In the genomic region with DNA sequence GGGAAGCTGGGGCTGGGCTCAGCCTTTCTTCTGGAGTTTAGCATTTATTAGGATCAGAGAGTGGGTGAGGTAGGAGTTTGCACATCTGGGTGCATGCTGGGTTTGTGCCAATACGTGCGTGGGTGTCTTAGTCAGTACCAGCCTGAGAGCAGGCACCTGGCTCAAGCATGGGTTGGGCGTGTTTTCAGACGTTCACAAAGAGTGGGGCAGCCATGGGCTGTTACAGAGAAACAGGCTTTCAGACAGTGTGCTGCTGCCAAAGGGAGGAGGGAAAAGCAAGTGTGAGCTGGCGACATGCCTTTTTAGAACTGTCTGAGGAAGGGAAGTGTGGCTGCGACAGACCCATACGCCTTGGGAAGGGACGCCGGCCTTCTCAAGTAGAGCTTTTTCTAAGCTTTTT, we compare ENCODE assay signal across 8 mouse cellular contexts. TPM values are rescaled to one million over a fixed set of nuclear protein-coding genes. Genes with fewer than 3 reads are reported as not detected.
DNase-seq lines count a peak whose midpoint lies in the region; ATAC-seq and TF ChIP-seq lines count a peak whose summit lies in the region.

No protein-coding gene starts in this region.

- no peak overlapping the region for H3K4me3 ChIP-seq in lung, adult 2 months (replicated peaks; ENCODE audit: extremely low read depth, low read depth, low read length)

- H3K4me1 ChIP-seq in lung, adult 2 months (ENCODE audit: control insufficient read depth, insufficient read depth, low read length), result peaks cover 7% of the 10 kb centered on the region

- TF ChIP-seq CTCF in lung, adult 2 months (IDR thresholded peaks at IDR 0.05; ENCODE audit: insufficient read depth, low read length), result no peak

- no peak for TF ChIP-seq POLR2A in lung, adult 2 months (IDR thresholded peaks at IDR 0.05; ENCODE audit: borderline replicate concordance, extremely low read depth, low read depth, low read length)

- no peak for ATAC-seq in inflammation-experienced regulatory T-cells, adult 6 months

- peak; percentile 28 for DNase-seq in kidney, adult 9 months
- no peak for DNase-seq in kidney, adult 18-20 months
- peak; percentile 34 to 35 for DNase-seq in frontal cortex, postnatal 25 days (ENCODE audit: low spot score in 2 of 2)
- peak; percentile 64 for DNase-seq in kidney, postnatal 10 days
- DNase-seq in lung, adult 2 months, result peak; percentile 33
- DNase-seq in right cerebral cortex, postnatal 4 days, result peak; percentile 57
- no peak for DNase-seq in spleen, postnatal 36 days (ENCODE audit: low spot score in 2 of 2)

- 27% methylated on average over 9 of the region's 9 CpGs for WGBS in lung, adult 2 months

RNA-seq across cellular contexts. Expression of gene Sema4c, which starts 45.2 kb away (rescaled TPM):
- 23.0 and 23.7 TPM in 2 replicates for polyA plus RNA-seq in lung, adult 2 months (2012; rRNA removed)
- polyA plus RNA-seq in inflammation-experienced regulatory T-cells, adult 6 months (2017; shearing (Covaris generic)), result under 1 TPM in 1 of 3 experiments, not detected in 2; 0.33 TPM

RNA-seq across cellular contexts. Expression of gene Ankrd39, which starts 56.1 kb away (rescaled TPM):
- polyA plus RNA-seq in lung, adult 2 months (2012; rRNA removed), result 22.1 and 22.8 TPM in 2 replicates
- 10 to 100 TPM; 17.5 to 24.1 (median 23.2) TPM for polyA plus RNA-seq in inflammation-experienced regulatory T-cells, adult 6 months (2017; shearing (Covaris generic))

Comparison
In these comparisons a context has a peak if more than half of its experiments do, and no peak if none do; other contexts are left out.
1. DNase-seq: peak in kidney, adult 9 months (single experiment), frontal cortex, postnatal 25 days (2 of 2), kidney, postnatal 10 days (single experiment), lung, adult 2 months (single experiment) and right cerebral cortex, postnatal 4 days (single experiment); none in kidney, adult 18-20 months (single experiment) and spleen, postnatal 36 days (0 of 2).
2. RNA of gene Sema4c, which starts 45.2 kb away (polyA plus RNA-seq): 23.0 to 23.7 TPM in lung, adult 2 months; 0.33 TPM in inflammation-experienced regulatory T-cells, adult 6 months; every median in the first group is over 10 times any median in the second.